Mouse (Mus musculus): ENCODE data around the gene Hist1h3a.

GRCm38 (mm10) chr13:23765172-23765513, 3.0 kb upstream of the Hist1h3a start:
- TF ChIP-seq CTCF (IDR thresholded peaks at IDR 0.05; ENCODE audit: borderline replicate concordance, extremely low read depth, insufficient read depth, insufficient read length): no peak
- TF ChIP-seq POLR2A (IDR thresholded peaks at IDR 0.05; ENCODE audit: borderline replicate concordance, extremely low read depth, insufficient read depth, insufficient read length, poor library complexity, severe bottlenecking): no peak

Data from brain, embryonic 14.5 days (tissue).